Mouse (Mus musculus) embryonic fibroblast, embryonic 13.5 days (primary cell): ENCODE measurements around the gene Lta.

Experiments used
- CTCF ChIP-seq: IDR thresholded peaks from 2 replicates; pipeline ENCODE4 v1.5.1; 2011; ENCODE audit warnings: mild to moderate bottlenecking, control low read depth, low read length, moderate library complexity, borderline replicate concordance; ENCODE audit not compliant: insufficient read depth
- POLR2A ChIP-seq: IDR thresholded peaks from 2 replicates; pipeline ENCODE4 v1.6.1; 2011; ENCODE audit warnings: low read depth, mild to moderate bottlenecking, control low read depth, low read length, moderate library complexity

DNA sequence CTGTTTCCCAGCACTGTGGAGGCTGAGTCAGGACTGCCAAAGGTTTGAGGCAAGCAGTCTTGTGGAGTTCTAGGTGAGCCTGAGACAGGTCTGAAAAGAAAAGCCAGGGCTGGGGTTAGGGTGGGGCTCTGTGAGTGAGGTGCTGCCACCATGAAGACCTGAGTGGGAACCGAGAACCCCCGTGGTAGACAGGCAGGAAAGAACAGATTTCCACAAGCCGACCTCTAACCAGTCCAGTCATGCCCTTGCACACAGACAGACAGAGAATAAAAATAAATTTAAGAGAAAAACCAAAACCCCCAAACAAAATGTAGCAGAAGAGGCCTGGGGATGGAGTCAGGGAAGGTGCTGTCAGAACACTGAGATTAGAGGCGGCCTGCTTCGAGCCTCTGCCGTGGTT lies 29.8 kb downstream of the Lta start:
- no peak for TF ChIP-seq CTCF
- TF ChIP-seq POLR2A, result no peak
